Mouse (Mus musculus) limb, embryonic 11.5 days (tissue): ENCODE results near the gene Rasgef1b. TPM values are rescaled to one million over a fixed set of nuclear protein-coding genes. Genes with fewer than 3 reads are reported as not detected.
"Not testable (repeated sequence)": the region's sequence is repeated elsewhere in the genome, so short reads cannot be mapped to it uniquely, and the experiment has no call there.

Experiments used
- ATAC-seq: fragments of 200-750 bp; cut with Nextera tagmentation; 2 replicates; pipeline ENCODE4 v1.8.0; 2017; ENCODE audit warnings: low read depth; ENCODE audit not compliant: insufficient number of reproducible peaks, low FRiP score, low TSS enrichment
- DNase-seq: peaks from one replicate; pipeline ENCODE4 v3.0.0-alpha.2; 2015; ENCODE audit warnings: low spot score
- H3K27ac ChIP-seq: fragments of 300-500 bp; sonication (generic); replicated peaks from 2 replicates; pipeline ENCODE4 v1.5.1; 2014; ENCODE audit warnings: low read depth, mild to moderate bottlenecking, low read length
- H3K27me3 ChIP-seq: fragments of 300-500 bp; sonication (generic); 2 replicates; pipeline ENCODE4 v1.6.1; 2014; ENCODE audit warnings: mild to moderate bottlenecking, low read length, mixed read lengths; ENCODE audit not compliant: control insufficient read depth, insufficient read depth
- H3K36me3 ChIP-seq: fragments of 300-500 bp; sonication (generic); 2 replicates; pipeline ENCODE4 v1.6.1; 2014; ENCODE audit warnings: mild to moderate bottlenecking, low read length, moderate library complexity, mixed read lengths; ENCODE audit not compliant: control insufficient read depth, insufficient read depth
- H3K4me1 ChIP-seq: fragments of 300-500 bp; sonication (generic); 2 replicates; pipeline ENCODE4 v1.6.1; 2014; ENCODE audit warnings: low read length, mixed read lengths; ENCODE audit not compliant: control insufficient read depth, insufficient read depth
- H3K4me2 ChIP-seq: fragments of 300-500 bp; sonication (generic); 2 replicates; pipeline ENCODE4 v1.6.1; 2014; ENCODE audit warnings: low read depth, mild to moderate bottlenecking, moderate library complexity; ENCODE audit not compliant: severe bottlenecking
- H3K4me3 ChIP-seq: fragments of 300-500 bp; sonication (generic); 2 replicates; pipeline ENCODE4 v1.5.1; 2014; ENCODE audit warnings: low read depth, low read length
- H3K9ac ChIP-seq: fragments of 300-500 bp; sonication (generic); 2 replicates; pipeline ENCODE4 v1.6.1; 2014; ENCODE audit warnings: mild to moderate bottlenecking, low read length
- H3K9me3 ChIP-seq: fragments of 300-500 bp; sonication (generic); 2 replicates; pipeline ENCODE4 v1.6.1; 2016; ENCODE audit warnings: low read length; ENCODE audit not compliant: control insufficient read depth
- WGBS: fragments of 180-500 bp; shearing (Covaris S2); extraction: QIAGEN DNeasy Blood & Tissue Kit; methylation state at CpG from one replicate; pipeline ENCODE4 v1.1.7; 2014; 5-methylcytosine and 5-hydroxymethylcytosine counted together
- polyA plus RNA-seq: library from polyadenylated mRNA; unstranded; fragments of >200 nt; fragmentation: Nextera tagmentation; extraction: Ambion mirVana; gene quantifications from 2 replicates; pipeline ENCODE4 v1.2.1, GENCODE M21; 2014

The Rasgef1b gene
- polyA plus RNA-seq, 1 experiment from 2014 or later: 59.9 TPM

GRCm38 (mm10) chr5:99232410-99232809, 496.5 kb downstream of the Rasgef1b start:
- Histone ChIP-seq H3K9me3 (no peaks in the 10 kb centered on the region), H3K4me1 (peaks cover 3% of the 10 kb centered on the region), H3K36me3 (peaks cover 19% of the 10 kb centered on the region), H3K4me2 (no peak overlapping the region), H3K27me3 (no peaks in the 10 kb centered on the region), H3K4me3 (no peak overlapping the region), H3K9ac (no peak overlapping the region), H3K27ac (no peak overlapping the region)
- DNase-seq (no peak), ATAC-seq (no peak)
- WGBS: 92% methylated on average over 8 of the region's 8 CpGs

- H3K9ac ChIP-seq: no peak overlapping the region
- H3K4me2 ChIP-seq: no peak overlapping the region
- no peak overlapping the region for H3K27ac ChIP-seq
- H3K9me3 ChIP-seq: no peaks in the 10 kb centered on the region
- 92% methylated on average over 7 of the region's 7 CpGs for WGBS
- ATAC-seq (no peak), DNase-seq (no peak)
- no peaks in the 10 kb centered on the region for H3K27me3 ChIP-seq
- H3K36me3 ChIP-seq: peaks cover 22% of the 10 kb centered on the region
- H3K4me1 ChIP-seq: no peaks in the 10 kb centered on the region
- no peak overlapping the region for H3K4me3 ChIP-seq
Observed at GRCm38 (mm10) chr5:99230476-99230875, 498.4 kb downstream of the Rasgef1b start.

- H3K9ac ChIP-seq: no peak overlapping the region
- H3K4me1 ChIP-seq: peaks cover 6% of the 10 kb centered on the region; the same call in 1 of the 2 replicates
- peaks cover 27% of the 10 kb centered on the region for H3K36me3 ChIP-seq
- 70% methylated on average over 4 of the region's 4 CpGs for WGBS
- H3K27me3 ChIP-seq: no peaks in the 10 kb centered on the region
- no peak for DNase-seq
- H3K9me3 ChIP-seq: no peaks in the 10 kb centered on the region
- ATAC-seq: no peak
- no peak overlapping the region for H3K27ac ChIP-seq
- H3K4me2 ChIP-seq: no peak overlapping the region
- no peak overlapping the region for H3K4me3 ChIP-seq
Observed at GRCm38 (mm10) chr5:99227361-99227760, 501.5 kb downstream of the Rasgef1b start.

- H3K36me3 ChIP-seq: peaks cover 36% of the 10 kb centered on the region
Observed at GRCm38 (mm10) chr5:99224571-99225011, 504.3 kb downstream of the Rasgef1b start.

GRCm38 (mm10) chr5:99223869-99224498, 504.9 kb downstream of the Rasgef1b start:
- WGBS: 60% methylated on average over 15 of the region's 15 CpGs
- H3K4me3 ChIP-seq: no peak overlapping the region
- H3K36me3 ChIP-seq: peaks cover 34% of the 10 kb centered on the region
- no peak overlapping the region for H3K27ac ChIP-seq
- H3K9me3 ChIP-seq: no peaks in the 10 kb centered on the region
- H3K4me1 ChIP-seq: peaks cover 6% of the 10 kb centered on the region; the same call in 1 of the 2 replicates
- DNase-seq: no peak
- H3K9ac ChIP-seq: no peak overlapping the region
- H3K4me2 ChIP-seq: no peak overlapping the region
- ATAC-seq: no peak
- no peaks in the 10 kb centered on the region for H3K27me3 ChIP-seq

More at GRCm38 (mm10) chr5:99224571-99225011, 504.3 kb downstream of the Rasgef1b start:
- no peak for DNase-seq
- no peak overlapping the region for H3K27ac ChIP-seq
- no peak overlapping the region for H3K9ac ChIP-seq
- no peak overlapping the region for H3K4me2 ChIP-seq
- no peak for ATAC-seq
- H3K9me3 ChIP-seq: no peaks in the 10 kb centered on the region
- H3K4me3 ChIP-seq: no peak overlapping the region
- H3K27me3 ChIP-seq: no peaks in the 10 kb centered on the region
- WGBS: 57% methylated on average over 5 of the region's 5 CpGs
- peaks cover 6% of the 10 kb centered on the region; the same call in 1 of the 2 replicates for H3K4me1 ChIP-seq

- Histone ChIP-seq H3K9me3 (no peaks in the 10 kb centered on the region), H3K4me1 (no peaks in the 10 kb centered on the region), H3K36me3 (peaks cover 27% of the 10 kb centered on the region), H3K27ac (no peak overlapping the region), H3K27me3 (no peaks in the 10 kb centered on the region), H3K4me2 (no peak overlapping the region), H3K4me3 (no peak overlapping the region), H3K9ac (no peak overlapping the region)
- DNase-seq: no peak
- no peak for ATAC-seq
- 76% methylated on average over 5 of the region's 5 CpGs for WGBS
Observed at GRCm38 (mm10) chr5:99218385-99218784, 510.5 kb downstream of the Rasgef1b start.

GRCm38 (mm10) chr5:99216588-99217152, 512.2 kb downstream of the Rasgef1b start:
- H3K27me3 ChIP-seq, H3K4me3 ChIP-seq, H3K4me2 ChIP-seq, H3K4me1 ChIP-seq, DNase-seq, H3K27ac ChIP-seq, H3K9ac ChIP-seq, ATAC-seq, H3K9me3 ChIP-seq: not testable (repeated sequence)
- H3K36me3 ChIP-seq: peaks cover 14% of the 10 kb centered on the region
- WGBS: 96% methylated on average over 1 of the region's 1 CpGs

GRCm38 (mm10) chr5:99215207-99216157, 513.4 kb downstream of the Rasgef1b start:
- H3K27me3 ChIP-seq: no peaks in the 10 kb centered on the region
- WGBS: 81% methylated on average over 7 of the region's 7 CpGs
- H3K36me3 ChIP-seq: peaks cover 11% of the 10 kb centered on the region; the same call in 1 of the 2 replicates
- H3K27ac ChIP-seq: no peak overlapping the region
- H3K4me2 ChIP-seq: no peak overlapping the region
- H3K4me3 ChIP-seq: no peak overlapping the region
- no peaks in the 10 kb centered on the region for H3K9me3 ChIP-seq
- ATAC-seq (no peak), DNase-seq (no peak)
- no peak overlapping the region for H3K9ac ChIP-seq
- no peaks in the 10 kb centered on the region for H3K4me1 ChIP-seq
